Mouse (Mus musculus): Measurements from ENCODE around the gene Trpv4.

Gene Trpv4

DNA sequence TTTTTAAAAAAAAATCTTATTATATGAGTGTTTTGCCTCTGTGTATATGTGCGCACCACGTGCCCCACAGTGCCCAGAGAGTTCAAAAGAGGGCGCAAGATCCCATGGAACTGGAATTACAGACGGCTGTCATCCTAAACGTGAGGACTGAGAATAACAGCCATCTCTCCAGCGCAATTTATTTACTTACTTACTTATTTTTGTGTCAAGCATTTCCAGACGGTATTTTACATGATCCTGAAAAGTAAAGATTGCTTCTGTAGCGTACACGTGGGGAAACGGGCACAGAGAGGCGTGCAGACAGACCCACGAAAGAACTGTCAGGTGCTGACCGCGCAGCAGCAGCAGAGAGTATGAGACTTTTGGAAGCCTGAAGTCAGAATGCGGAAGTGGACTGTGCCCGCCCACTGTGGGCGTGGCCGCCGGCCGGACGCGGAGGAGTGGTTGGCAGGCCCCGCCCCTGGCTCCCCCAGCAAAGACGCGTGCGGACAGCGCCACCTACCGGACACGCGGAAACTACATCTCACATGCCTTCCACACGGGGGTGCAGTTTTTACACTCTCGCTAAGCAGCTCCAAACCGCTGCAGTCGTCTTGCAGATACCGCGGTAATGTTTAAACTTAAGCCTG is 9.1 kb upstream of the Trpv4 start:
- DNase-seq (ENCODE audit: low read depth, low spot score) = peak; percentile 89

DNA sequence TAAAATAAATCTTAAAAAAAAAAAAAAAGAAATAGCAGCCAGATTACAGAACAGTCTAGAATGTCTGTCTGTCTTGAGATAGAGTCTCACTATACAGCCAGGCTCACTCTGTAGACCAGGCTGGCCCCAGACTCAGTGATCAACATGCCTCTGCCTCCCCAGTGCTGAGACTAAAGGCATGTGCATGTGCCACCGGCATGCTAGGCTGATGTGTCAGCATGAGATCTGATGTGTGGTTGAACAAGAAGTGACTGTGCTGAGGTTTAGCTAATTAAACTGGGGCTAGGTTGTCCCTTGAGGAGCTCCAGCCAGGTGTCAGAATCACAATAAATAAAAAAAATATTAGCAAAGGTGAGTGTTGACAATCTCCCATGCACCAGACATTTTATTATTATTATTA is 8.4 kb upstream of the Trpv4 start:
- DNase-seq (ENCODE audit: low read depth, low spot score) = no peak

DNA sequence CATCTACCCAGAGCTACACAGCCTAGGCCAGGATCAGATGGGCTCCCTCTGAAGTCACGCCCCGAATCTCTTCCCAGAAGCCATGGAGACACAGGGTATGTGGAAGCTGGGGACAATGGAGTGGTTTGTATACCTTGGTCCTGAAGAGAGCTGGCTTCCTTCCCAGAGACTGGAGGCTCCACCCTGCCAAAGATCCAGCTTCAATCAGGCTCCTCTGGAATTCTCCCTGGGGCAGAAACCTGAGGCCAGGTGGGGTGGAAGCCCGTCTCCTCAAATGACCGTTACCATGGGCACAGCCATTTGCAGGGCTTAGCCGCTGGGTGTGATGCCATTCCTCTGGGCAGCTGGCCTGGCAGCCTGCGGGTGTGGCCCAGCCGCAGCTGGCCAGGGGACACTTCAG is 6.5 kb upstream of the Trpv4 start:
- DNase-seq (ENCODE audit: low read depth, low spot score) = no peak

DNA sequence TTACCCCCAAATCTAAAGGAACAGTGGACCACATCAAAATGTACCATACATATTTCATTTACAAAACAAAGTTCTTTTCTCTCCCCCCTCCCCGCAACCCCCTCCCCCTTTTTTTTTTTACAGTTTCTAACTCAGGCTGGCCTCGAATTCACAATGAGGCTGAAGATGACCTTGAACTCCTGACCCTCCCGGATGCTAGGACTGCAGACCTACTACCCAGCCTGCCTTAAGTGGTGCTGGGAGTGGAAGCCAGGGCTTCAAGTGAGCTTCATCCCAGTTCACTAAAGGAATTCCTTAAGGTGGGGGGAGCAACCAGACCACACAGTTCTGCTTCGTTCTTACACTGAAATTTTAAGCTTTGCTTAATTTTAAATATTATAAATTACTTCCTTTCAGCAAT is 5.9 kb upstream of the Trpv4 start:
- no peak for DNase-seq (ENCODE audit: low read depth, low spot score)

DNA sequence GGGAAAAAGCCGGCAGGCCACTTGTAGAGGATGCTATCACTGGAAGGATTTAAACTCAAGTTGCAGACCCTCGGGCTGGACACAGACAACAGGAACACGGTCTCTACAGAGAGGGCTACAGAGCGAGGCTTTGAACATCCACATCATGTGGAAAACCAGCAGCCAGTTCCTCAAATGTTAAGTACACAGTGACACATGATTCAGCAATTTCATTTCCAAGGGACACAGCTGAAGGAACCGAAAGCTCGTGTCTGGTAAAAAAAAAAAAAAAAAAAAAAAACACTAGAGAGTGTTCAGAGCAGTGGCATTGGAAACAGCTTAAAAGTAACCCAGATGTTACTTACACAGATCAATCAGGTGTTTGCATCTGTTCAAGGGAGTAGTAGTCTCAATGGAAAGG is 2.8 kb upstream of the Trpv4 start:
- no peak for DNase-seq (ENCODE audit: low read depth, low spot score)

DNA sequence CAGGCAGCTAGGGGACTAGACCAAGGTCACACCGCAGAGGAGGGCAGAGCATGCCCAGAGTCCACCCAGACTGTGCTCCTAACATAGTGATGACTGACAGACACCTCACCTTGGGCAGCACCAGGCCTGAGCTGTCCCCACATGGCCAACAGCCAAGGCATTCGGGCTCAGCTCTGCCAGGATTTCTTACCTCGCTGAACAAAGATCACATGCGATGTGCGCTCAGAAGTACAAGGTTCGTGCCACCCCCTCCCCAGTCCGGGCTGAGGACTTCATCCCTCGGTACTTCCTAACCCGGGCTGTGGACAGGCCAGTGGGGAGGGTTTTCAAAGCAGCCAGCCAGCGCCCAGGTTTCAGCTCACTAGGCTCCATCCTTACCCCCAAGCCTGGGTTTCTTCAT is 795 bp downstream of the Trpv4 start:
- no peak for DNase-seq (ENCODE audit: low read depth, low spot score)

DNA sequence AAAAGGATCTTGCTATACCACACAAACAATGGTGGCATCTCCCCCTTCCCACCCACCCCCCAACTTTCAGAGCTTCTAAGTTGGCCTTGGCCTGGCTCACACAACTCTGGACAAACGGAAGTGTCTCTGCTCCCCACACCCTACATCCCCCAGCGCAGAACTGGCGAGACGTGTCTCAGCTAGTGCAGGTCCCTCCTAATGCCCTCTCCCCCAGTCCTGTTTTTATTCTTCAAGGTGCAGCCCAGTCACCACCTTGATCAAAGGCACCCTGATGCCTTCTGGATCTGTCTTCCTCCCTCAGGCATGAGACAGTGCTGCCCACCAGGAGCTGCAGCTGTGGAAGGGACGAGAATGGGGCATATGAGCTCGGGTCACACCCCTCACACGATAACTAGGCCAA is 1.9 kb downstream of the Trpv4 start:
- DNase-seq (ENCODE audit: low read depth, low spot score) = no peak

DNA sequence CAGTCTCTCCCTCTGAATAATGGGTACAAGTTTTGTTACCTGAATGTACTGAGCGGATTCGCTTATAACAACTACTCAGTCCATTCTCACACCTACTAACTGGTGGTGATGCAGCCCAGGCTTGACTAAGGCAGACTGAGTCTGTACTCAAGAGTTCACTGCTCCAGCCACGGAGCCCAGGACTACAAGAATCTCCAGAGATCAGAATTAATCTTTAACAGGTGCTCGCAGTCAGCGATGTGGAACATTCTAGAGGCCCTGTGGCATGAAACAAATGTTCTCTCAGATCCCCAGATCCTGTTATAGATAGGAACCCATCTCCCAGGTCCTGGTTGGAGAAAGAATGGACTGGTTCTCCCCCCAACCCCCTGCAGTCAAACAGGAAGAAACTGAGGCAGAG is 2.5 kb downstream of the Trpv4 start:
- DNase-seq (ENCODE audit: low read depth, low spot score) = no peak

DNA sequence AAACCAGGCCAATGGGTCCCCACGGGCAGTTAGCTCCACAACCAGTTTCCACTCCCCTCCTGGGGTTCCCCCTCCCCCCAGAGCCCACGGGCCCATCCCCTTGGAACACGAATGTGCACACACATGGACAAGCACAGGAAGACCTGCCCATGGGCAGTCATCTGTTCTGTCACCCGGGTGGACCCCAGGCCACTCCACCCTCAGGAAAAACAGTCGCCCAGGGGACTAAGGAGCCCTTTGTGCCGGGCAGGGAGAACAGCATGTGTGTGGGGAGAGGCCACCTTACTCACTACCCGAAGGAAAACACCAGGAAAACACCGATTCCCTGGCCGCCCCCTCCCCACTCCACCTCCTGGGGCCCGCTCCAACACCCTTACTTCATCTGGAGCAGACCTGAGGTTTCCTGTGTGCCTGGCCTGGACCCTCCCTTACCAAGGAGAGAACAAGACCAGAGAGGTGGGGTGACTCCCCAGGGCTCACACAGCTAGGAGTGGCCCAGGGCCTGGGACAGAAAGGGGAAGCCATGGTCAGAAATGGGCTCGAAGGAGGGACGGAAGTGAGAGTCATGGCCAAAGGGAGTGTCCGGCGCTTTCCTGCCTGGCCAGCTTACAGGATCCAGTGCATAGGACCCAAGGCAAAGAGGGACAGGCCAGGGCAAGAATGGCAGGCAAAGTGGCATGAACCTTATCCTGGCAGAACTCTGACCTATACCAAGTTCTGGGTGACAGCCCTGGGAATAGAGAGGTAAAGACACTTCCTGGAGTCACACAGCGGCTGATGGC is 4.4 kb downstream of the Trpv4 start:
- DNase-seq (ENCODE audit: low read depth, low spot score) = no peak

DNA sequence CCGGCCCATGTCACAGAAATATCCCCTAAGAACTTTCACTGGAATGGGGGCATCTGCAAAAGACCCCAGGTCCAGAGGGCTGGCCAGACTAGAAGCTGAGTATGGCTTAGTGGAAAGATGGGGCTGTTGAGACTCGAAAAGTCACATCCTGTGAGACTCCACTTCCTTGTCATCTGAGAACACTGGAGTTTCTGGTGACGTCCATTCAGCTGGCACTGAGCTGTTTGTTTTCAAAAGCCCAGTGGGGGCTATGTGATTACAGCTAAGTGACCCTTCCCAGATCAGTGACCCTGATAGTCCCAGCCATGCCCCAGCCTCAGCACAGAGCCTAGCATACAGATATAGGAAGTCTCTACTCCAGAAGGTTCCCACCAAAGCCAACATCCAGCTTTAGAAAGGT is 6.8 kb downstream of the Trpv4 start:
- DNase-seq (ENCODE audit: low read depth, low spot score) = no peak

DNA sequence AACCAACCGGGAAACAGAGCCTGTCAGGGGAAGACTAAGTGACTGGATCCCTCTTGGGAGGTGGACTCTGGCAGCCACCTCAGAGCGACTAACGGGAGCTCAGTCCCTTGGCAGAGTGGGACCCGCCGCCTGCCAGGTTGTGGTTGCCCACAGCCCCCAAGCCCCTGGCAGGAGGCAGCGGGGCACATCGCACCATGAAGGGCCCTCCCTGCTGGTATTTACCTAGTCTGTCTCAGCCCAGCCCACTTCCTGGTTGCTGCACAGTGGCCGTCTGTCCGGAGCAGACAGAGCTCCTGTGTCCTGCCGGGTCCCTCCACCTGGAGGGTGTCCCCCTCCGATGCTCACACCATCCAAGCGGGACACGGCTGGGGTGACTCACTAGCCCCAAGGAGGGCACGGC is 7.2 kb downstream of the Trpv4 start:
- DNase-seq (ENCODE audit: low read depth, low spot score) = no peak

DNA sequence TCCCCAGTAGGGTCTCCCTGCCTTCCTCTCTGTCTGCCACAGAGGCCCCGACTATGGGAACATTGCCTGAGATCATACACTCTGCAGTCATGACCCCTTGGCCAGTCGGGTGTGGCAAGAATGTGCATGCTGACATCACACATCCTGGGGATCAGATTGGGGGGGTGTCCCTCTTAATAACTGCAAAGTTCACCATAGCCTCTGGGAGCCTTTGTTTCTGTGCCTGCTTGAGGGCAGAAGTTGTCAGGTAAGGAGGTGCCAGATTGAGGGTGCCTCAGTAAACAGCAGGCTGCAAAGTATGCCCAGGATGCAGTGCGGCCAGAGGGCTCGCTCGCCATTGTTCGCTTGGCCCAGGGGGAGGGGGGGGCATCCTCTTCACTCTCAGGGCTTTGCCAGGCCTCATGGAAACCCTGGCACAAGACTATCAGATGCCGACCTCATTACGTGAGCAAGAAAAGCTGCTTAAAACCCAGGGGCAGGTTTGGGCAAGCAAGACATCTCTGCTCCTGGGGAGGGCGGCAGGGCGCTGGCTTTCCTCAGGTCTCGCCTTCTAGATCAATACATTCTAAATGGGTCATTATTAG is 9.4 kb downstream of the Trpv4 start:
- no peak for DNase-seq (ENCODE audit: low read depth, low spot score)

DNA sequence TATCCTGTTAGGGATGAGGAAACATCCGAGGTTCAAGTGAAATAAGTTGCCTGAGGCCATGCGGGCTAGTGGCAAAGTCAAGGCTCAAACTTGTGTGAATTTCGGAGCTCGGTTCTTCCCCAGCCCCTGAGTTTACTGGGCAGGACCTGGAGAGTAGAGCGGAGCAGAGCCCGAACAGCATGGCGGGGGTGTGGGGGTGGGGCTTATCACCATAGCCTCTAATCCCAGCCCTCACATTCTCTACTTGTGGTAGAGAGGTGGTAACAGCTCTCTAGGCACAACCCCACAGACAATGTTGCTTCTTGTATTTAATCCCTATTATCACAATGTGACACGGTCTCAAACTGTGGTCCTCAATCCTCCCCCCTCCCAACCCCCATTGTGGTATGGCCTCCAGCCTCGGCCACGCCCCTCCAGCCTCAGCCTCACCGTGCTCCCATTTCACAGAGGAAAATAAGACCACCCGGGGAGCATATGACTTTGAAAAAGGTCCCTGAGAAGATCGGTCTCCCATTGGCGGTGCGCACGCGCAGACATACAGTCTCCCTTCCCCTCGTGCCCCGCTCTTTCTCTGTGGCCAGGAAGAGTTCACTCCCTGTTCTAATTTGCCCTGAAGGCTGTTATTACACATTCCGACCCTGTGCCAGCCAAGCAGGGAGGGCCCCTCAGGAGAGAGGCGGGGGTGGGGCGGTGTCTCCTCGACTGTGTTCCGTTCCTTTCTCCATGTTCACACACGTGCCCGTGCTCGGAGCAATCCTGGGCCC is 10.8 kb downstream of the Trpv4 start:
- DNase-seq (ENCODE audit: low read depth, low spot score) = peak; percentile 50

DNA sequence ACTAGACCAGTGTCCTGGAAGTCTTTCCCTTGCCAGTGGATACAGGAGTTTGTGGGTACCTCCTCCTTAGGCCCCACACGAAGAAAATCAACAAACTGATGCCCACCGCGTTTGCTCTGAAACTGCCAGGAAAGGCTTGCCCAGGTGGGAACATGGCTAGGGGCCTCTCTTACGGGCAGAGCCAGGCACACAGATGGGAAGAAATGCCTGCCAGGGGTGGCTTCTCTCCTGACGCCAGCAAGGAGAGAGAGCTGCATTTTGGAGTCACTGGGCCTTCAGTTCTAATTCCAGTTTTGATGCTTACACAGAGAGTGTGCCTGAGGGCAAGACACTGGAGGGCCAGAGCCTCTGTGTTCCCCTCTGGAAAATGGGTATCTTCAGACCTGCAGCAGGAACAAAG is 12.3 kb downstream of the Trpv4 start:
- DNase-seq (ENCODE audit: low read depth, low spot score) = no peak

DNA sequence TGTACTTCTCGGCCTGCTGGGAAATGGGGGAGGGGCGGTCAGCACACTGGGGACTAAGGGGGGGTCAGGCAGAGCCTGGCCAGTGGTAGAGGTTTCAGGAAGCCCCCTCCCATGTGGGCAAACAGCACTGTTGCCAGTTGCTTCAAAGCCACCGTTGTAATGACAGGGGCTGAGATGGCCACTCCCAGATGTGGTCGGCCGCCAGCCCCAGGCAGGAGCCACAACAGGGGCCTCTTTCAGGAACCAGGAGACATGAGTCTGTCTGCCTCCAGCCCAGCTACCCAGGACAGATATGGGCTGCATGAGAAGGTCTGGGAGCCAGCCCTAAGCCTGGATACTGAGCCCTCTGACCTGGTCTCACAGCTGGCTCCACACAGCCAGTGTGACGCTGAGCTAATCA is 13.3 kb downstream of the Trpv4 start:
- DNase-seq (ENCODE audit: low read depth, low spot score) = no peak

DNA sequence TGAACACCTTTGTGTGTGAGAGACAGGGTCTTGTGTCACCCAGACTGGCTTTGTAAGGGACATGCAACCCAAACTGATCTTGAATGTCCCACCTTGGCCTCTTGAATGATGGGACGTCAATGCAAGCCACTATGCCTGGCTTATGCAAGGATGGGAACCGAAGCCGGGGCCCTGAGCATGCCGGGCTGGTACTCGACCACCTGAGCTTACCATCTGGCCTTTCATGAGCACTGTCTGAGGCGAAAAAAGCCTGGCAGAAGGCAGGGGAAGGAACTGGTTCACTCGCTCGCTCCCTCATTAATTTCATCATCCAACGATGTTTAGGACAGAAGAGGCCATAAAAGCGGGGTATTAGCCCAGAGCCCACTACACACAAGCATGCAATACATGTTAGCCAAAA is 17.4 kb downstream of the Trpv4 start:
- no peak for DNase-seq (ENCODE audit: low read depth, low spot score)

DNA sequence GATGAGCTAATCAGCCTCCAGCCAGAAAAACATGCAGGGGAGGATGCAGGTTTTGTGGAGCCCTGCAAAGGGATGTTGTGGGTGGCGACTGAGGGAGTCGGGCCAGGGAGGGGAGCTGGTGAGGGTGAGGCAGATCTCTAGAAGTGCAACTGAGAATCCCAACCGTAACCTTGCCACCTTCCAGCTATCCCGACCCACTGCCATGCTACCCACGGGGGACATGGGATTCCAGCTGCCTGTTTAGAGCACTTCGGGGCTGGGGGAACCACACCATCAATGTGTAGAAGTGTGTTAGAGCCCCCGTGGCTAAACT is 18.6 kb downstream of the Trpv4 start:
- no peak for DNase-seq (ENCODE audit: low read depth, low spot score)

DNA sequence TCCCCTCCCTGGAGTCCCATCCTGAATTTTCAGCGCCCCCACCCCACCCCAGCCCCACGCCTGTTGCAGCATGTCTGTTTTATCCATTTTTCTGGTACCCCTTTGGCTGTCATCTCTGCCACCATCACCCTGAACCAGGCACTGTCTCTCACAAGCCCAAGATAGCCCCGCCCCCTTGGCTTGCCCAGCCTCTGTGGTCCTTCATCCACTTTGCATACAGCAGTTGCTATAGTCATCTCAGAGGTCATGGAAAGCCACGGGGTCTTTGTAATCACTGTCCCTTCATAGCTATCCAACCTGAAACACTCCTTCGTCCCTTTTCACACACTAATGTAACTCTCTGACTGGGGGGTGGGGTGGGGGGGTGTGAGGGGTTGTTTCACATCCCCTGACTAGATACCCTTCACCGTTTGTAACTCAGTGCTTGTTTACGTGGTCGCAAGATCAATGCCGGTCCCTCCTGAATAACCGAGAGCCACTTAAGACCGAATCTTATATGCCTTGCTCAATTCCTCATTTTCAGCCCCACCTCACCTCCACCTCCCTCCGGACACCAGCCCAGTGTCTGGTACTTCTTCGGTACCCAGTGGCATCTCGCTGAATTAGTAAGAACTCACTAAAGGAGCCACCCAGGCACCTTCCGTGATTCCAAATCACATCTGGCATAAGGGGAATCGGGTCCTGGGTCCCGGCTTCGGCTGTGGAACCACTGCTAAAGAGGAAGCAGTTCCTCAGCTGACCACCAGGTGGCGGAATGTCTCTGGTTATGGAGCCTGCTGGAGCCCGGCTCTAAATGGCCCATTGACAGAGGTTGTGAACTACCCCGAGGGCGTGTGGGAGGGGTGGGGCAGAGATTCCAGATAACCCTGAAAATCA is 19.2 kb downstream of the Trpv4 start:
- peak; percentile 86 for DNase-seq (ENCODE audit: low read depth, low spot score)

DNA sequence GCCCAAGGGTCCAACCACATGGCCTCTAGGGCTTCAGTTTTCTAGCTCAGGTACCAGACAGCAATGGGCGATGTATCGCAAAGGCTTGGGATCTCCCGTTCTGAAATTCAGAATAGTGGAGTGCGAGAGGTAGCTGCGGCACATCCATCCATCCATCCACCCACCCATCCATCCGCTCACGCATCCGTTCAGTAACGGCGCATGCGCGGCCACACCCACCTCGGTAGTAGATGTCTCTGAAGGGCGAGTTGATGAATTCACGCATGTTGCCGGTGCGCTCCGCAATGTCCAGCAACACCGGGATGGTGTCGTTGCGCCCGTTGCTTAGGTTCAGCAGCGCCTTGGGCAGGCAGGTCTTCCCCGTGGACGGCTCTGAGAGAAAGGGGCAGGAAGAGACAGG is 22.1 kb downstream of the Trpv4 start:
- DNase-seq (ENCODE audit: low read depth, low spot score) = no peak

DNA sequence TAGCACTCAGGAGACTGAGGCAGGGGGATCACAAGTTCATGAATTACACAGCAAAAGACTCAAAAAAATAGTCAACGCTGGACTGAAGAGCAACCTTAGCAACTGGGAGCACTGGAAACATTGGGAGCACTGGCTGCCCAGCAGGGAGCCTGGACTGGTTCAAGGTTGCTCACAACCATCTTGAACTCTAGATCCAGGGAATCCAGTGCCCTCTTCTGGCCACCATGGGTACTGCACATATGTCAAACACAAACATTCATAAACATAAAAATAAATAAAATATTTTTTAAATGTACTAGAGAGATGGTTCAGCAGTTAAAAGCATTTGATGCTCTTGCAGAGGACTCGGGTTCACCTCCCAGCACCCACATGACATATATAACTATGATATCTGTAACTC is 26.9 kb downstream of the Trpv4 start:
- no peak for DNase-seq (ENCODE audit: low read depth, low spot score)

DNA sequence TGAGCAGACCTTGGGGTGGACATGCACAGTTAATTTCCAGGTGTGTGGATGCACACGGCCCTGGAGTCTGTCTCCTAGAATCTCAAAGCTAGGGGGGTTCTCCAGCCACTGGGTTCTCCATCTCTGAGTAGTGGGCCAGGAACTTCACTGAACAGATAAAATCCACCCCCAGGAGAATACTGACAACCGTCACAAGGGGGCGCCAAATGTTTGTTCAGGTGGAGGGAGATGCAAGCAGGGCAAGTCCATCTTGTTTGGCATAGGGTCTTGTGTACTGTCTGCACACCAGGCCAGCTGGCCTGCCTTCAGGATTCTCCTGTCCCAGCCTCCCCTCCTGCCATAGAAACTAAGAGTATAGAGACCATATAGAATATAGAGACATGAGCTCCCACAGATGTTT is 32.6 kb downstream of the Trpv4 start:
- DNase-seq (ENCODE audit: low read depth, low spot score) = peak; percentile 67

DNA sequence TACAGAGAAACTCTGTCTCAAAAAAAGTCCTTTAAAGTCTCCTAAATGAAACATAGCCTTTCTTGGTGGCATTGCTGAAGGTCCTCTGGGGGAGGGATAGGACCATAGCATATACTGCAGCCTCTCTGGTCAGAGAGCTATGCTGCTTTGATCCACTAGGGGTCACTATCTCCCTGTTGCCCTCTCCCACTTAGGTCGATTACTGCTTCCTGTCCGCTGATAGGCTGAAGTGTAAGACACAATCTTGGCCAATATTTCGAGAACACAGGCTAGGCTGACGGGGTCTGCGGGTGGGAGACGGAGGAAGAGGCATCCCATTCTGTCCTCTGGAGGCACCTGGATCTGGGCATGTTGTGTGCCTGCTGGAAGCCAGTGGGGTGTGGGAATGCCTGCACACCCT is 37.9 kb downstream of the Trpv4 start:
- peak; percentile 52 for DNase-seq (ENCODE audit: low read depth, low spot score)

Data from WW6 (cell line).